Mouse (Mus musculus) MN1 (cell line): ENCODE data around the gene Itpr1.

ENCODE experiments used
- DNase-seq: peaks from one replicate; pipeline ENCODE4 v3.0.0-alpha.2; 2016; ENCODE audit warnings: low spot score

The Itpr1 gene

GRCm38 (mm10) chr6:108244571-108244970, 31.7 kb downstream of the Itpr1 start:
- DNase-seq, result no peak

GRCm38 (mm10) chr6:108246369-108247085, 33.6 kb downstream of the Itpr1 start:
- no peak for DNase-seq

- DNase-seq, result no peak
Measured at GRCm38 (mm10) chr6:108247211-108247610, 34.3 kb downstream of the Itpr1 start.

GRCm38 (mm10) chr6:108248519-108248918, 35.6 kb downstream of the Itpr1 start:
- DNase-seq, result no peak

GRCm38 (mm10) chr6:108249031-108249917, 36.4 kb downstream of the Itpr1 start:
- peak; percentile 25 for DNase-seq

GRCm38 (mm10) chr6:108249918-108250225, 37.0 kb downstream of the Itpr1 start:
- no peak for DNase-seq

- DNase-seq, result no peak
Measured at GRCm38 (mm10) chr6:108250416-108250815, 37.5 kb downstream of the Itpr1 start.

- DNase-seq, result no peak
Measured at GRCm38 (mm10) chr6:108252565-108253360, 39.9 kb downstream of the Itpr1 start.

GRCm38 (mm10) chr6:108254132-108255064, 41.5 kb downstream of the Itpr1 start:
- no peak for DNase-seq

- DNase-seq, result no peak
Measured at GRCm38 (mm10) chr6:108255880-108256279, 43.0 kb downstream of the Itpr1 start.

- DNase-seq, result no peak
Measured at GRCm38 (mm10) chr6:108257225-108257624, 44.3 kb downstream of the Itpr1 start.

GRCm38 (mm10) chr6:108258631-108259030, 45.7 kb downstream of the Itpr1 start:
- DNase-seq, result no peak

GRCm38 (mm10) chr6:108259671-108260070, 46.8 kb downstream of the Itpr1 start:
- DNase-seq, result no peak

GRCm38 (mm10) chr6:108261506-108261905, 48.6 kb downstream of the Itpr1 start:
- no peak for DNase-seq

GRCm38 (mm10) chr6:108264164-108264563, 51.3 kb downstream of the Itpr1 start:
- DNase-seq, result no peak

GRCm38 (mm10) chr6:108273451-108273850, 60.6 kb downstream of the Itpr1 start:
- DNase-seq, result no peak

- DNase-seq, result no peak
Measured at GRCm38 (mm10) chr6:108274364-108275084, 61.6 kb downstream of the Itpr1 start.

GRCm38 (mm10) chr6:108276880-108277507, 64.1 kb downstream of the Itpr1 start:
- no peak for DNase-seq

GRCm38 (mm10) chr6:108277622-108278396, 64.9 kb downstream of the Itpr1 start:
- no peak for DNase-seq
